Mouse (Mus musculus): ENCODE results near the gene Ralgps2. TPM values are rescaled to one million over a fixed set of nuclear protein-coding genes. Genes with fewer than 3 reads are reported as not detected.

Gene Ralgps2
- polyA plus RNA-seq, 1 experiment, result 5.9 TPM

GRCm38 (mm10) chr1:156760549-156761429 is 178.6 kb downstream of the Ralgps2 start:
- Histone ChIP-seq H3K4me3 (ENCODE audit: insufficient read depth, low read depth, low read length) (no peak overlapping the region), H3K27me3 (replicated peaks; ENCODE audit: control insufficient read depth, insufficient read depth, low read length) (no peaks in the 10 kb centered on the region), H3K4me1 (ENCODE audit: control insufficient read depth, insufficient read depth, low read length) (no peaks in the 10 kb centered on the region), H3K36me3 (ENCODE audit: control insufficient read depth, insufficient read depth, low read length) (no peaks in the 10 kb centered on the region), H3K27ac (ENCODE audit: insufficient read depth, low read depth, low read length) (no peak overlapping the region)
- 58% methylated on average over 13 of the region's 13 CpGs for WGBS
- TF ChIP-seq POLR2A (IDR thresholded peaks at IDR 0.05; ENCODE audit: low read depth, low read length) (no peak), CTCF (conservative IDR thresholded peaks at IDR 0.05; ENCODE audit: insufficient read depth, insufficient read length, low read depth, low read length) (no peak)
- no peak for DNase-seq

GRCm38 (mm10) chr1:156758326-156758725 is 181.1 kb downstream of the Ralgps2 start:
- H3K36me3 ChIP-seq (ENCODE audit: control insufficient read depth, insufficient read depth, low read length), result no peaks in the 10 kb centered on the region
- TF ChIP-seq CTCF (conservative IDR thresholded peaks at IDR 0.05; ENCODE audit: insufficient read depth, insufficient read length, low read depth, low read length) (no peak), POLR2A (IDR thresholded peaks at IDR 0.05; ENCODE audit: low read depth, low read length) (no peak)
- no peak for DNase-seq
- 60% methylated on average over 4 of the region's 4 CpGs for WGBS
- no peaks in the 10 kb centered on the region for H3K27me3 ChIP-seq (replicated peaks; ENCODE audit: control insufficient read depth, insufficient read depth, low read length)
- H3K4me3 ChIP-seq (ENCODE audit: insufficient read depth, low read depth, low read length), result no peak overlapping the region
- H3K27ac ChIP-seq (ENCODE audit: insufficient read depth, low read depth, low read length), result no peak overlapping the region
- H3K4me1 ChIP-seq (ENCODE audit: control insufficient read depth, insufficient read depth, low read length), result no peaks in the 10 kb centered on the region

- 54% methylated on average over 15 of the region's 15 CpGs for WGBS
- H3K27ac ChIP-seq (ENCODE audit: insufficient read depth, low read depth, low read length), result no peak overlapping the region
- H3K27me3 ChIP-seq (replicated peaks; ENCODE audit: control insufficient read depth, insufficient read depth, low read length), result no peaks in the 10 kb centered on the region
Measured at GRCm38 (mm10) chr1:156754608-156755413, 184.6 kb downstream of the Ralgps2 start.

More at GRCm38 (mm10) chr1:156754608-156755413, 184.6 kb downstream of the Ralgps2 start:
- Histone ChIP-seq H3K4me1 (ENCODE audit: control insufficient read depth, insufficient read depth, low read length) (no peaks in the 10 kb centered on the region), H3K4me3 (ENCODE audit: insufficient read depth, low read depth, low read length) (no peak overlapping the region), H3K36me3 (ENCODE audit: control insufficient read depth, insufficient read depth, low read length) (no peaks in the 10 kb centered on the region)
- TF ChIP-seq POLR2A (IDR thresholded peaks at IDR 0.05; ENCODE audit: low read depth, low read length) (no peak), CTCF (conservative IDR thresholded peaks at IDR 0.05; ENCODE audit: insufficient read depth, insufficient read length, low read depth, low read length) (no peak)
- DNase-seq, result no peak

Other genes starting within 250 kb of the Ralgps2 start
- 42.2 and 43.6 TPM in 2 replicates for gene Fam20b, start 220.5 kb downstream of the Ralgps2 start, polyA plus RNA-seq (2012; rRNA removed)
- gene Angptl1, start 101.1 kb downstream of the Ralgps2 start, polyA plus RNA-seq (2012; rRNA removed), result 0.49 and 0.75 TPM in 2 replicates
- 0.12 and 0.13 TPM in 2 replicates for gene Tex35, start 169.1 kb upstream of the Ralgps2 start, polyA plus RNA-seq (2012; rRNA removed)